Mouse (Mus musculus) testis, adult 2 months (tissue): ENCODE data around the gene Kirrel2. TPM values are rescaled to one million over a fixed set of nuclear protein-coding genes. Genes with fewer than 3 reads are reported as not detected.

Source experiments
- H3K27ac ChIP-seq: fragments of 200-500 bp; 2 replicates; pipeline ENCODE4 v1.5.1; 2012; ENCODE audit warnings: low read depth, low read length; ENCODE audit not compliant: control insufficient read depth, insufficient read depth
- H3K27me3 ChIP-seq: fragments of 200-500 bp; 2 replicates; pipeline ENCODE4 v1.6.1; 2012; ENCODE audit warnings: mild to moderate bottlenecking, low read length, moderate library complexity; ENCODE audit not compliant: control insufficient read depth, insufficient read depth
- H3K36me3 ChIP-seq: fragments of 200-500 bp; 2 replicates; pipeline ENCODE4 v1.6.1; 2012; ENCODE audit warnings: mild to moderate bottlenecking, low read length; ENCODE audit not compliant: control insufficient read depth, insufficient read depth
- H3K4me1 ChIP-seq: fragments of 200-500 bp; 2 replicates; pipeline ENCODE4 v1.6.1; 2012; ENCODE audit warnings: low read length; ENCODE audit not compliant: control insufficient read depth, insufficient read depth
- H3K4me3 ChIP-seq: fragments of 200-500 bp; 2 replicates; pipeline ENCODE4 v1.5.1; 2012; ENCODE audit warnings: low read depth, mild to moderate bottlenecking, low read length, moderate library complexity, mixed read lengths; ENCODE audit not compliant: control insufficient read depth
- CTCF ChIP-seq: fragments of 200-500 bp; IDR thresholded peaks from 2 replicates; pipeline ENCODE4 v1.5.1; 2012; ENCODE audit warnings: low read depth, mild to moderate bottlenecking, inconsistent platforms, low read length, moderate library complexity; ENCODE audit not compliant: control insufficient read depth, insufficient read depth, insufficient replicate concordance
- POLR2A ChIP-seq: fragments of 200-500 bp; IDR thresholded peaks from 2 replicates; pipeline ENCODE4 v1.6.1; 2012; ENCODE audit warnings: low read depth, mild to moderate bottlenecking, inconsistent platforms, low read length, moderate library complexity; ENCODE audit not compliant: control insufficient read depth
- polyA plus RNA-seq: library from polyadenylated mRNA; depleted of rRNA; stranded (reverse); fragments of >200 nt; gene quantifications from 2 replicates; pipeline ENCODE4 v1.2.3, GENCODE M21; 2012

Gene Kirrel2
- polyA plus RNA-seq, 1 experiment = 0.31 TPM

DNA sequence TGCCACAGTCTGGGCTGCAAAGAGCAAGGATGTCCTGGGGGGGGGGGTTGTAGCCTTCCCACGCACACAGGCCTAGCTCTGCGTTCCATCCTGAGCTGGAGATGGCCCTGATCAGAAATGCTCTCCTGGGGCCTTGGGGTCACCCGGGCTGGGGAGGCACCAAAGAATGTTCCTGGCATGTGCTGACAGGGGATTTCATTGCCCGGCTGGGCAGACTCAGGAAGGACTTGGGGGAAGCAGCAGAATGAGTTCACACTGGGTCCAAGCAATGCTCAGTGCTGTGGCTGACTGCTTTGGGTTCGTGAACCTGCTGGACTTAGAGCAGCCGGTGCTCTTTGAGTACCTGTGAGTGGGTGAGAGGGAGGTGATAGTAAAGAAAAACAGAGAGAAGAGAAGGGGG lies 2.0 kb upstream of the Kirrel2 start:
- TF ChIP-seq POLR2A (no peak), CTCF (no peak)
- no peaks in the 10 kb centered on the region for H3K4me1 ChIP-seq
- no peaks in the 10 kb centered on the region for H3K36me3 ChIP-seq
- H3K27me3 ChIP-seq = no peaks in the 10 kb centered on the region
- H3K27ac ChIP-seq = no peak overlapping the region
- no peak overlapping the region for H3K4me3 ChIP-seq

DNA sequence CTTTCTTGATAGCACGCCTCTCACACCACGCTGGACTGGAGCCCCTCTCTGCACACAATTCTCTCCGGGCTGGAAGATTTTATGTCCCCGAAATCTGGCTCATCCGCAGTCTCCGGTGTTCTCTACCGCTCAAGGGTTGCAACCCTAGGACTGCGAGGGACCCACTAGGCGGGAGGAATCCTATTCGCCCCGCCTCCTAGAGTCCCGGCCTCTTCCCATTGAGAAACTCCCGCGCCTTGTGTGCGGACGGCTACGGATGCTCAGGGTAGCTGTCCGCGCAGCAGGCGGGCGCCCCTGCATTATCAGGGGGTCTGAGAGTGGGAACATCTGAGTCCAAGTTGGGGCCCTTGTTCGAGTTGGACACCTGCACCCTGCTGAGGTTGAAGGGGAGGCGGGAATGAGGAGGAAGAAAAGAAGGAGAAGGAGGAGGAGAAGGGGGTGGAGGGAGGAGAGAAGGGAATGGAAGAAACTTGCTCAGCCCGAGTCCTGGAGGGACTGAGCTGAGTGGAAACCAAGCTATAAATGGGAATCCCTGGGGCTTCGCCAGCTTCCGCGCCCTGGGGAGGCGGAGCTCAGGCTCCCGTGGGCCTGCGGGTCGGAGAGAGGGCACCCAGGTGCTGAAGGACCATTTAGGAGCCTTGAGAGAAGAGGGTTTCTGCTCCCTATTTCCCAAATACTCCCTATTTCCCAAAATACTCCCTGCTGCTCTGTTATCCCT lies 420 bp downstream of the Kirrel2 start:
- no peak overlapping the region for H3K4me3 ChIP-seq
- no peaks in the 10 kb centered on the region for H3K27me3 ChIP-seq
- TF ChIP-seq POLR2A (no peak), CTCF (no peak)
- peaks cover 8% of the 10 kb centered on the region for H3K4me1 ChIP-seq
- no peaks in the 10 kb centered on the region for H3K36me3 ChIP-seq
- H3K27ac ChIP-seq = no peak overlapping the region

DNA sequence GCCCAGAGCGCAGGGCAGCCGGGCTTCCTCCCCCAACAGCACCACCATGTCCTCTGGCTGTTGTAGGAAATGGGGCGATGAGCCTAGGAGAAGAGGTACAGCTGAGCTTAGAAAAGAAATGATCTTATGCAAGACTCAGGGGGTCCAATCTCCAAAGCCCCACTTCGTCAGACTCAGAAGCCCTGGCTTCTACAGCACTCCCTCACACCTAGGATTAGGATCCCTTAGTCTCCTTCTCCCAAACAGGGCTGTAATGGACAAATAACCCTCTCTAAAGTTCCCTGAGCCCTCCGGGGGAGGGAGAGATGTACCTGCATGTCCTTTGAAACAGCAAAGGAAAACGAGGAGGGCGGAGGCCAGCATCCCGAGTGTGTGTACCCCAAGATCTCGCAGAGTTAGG lies 1.0 kb downstream of the Kirrel2 start:
- no peak overlapping the region for H3K27ac ChIP-seq
- TF ChIP-seq CTCF = no peak
- TF ChIP-seq POLR2A = no peak
- H3K4me3 ChIP-seq = no peak overlapping the region
- no peaks in the 10 kb centered on the region for H3K36me3 ChIP-seq
- no peaks in the 10 kb centered on the region for H3K27me3 ChIP-seq
- H3K4me1 ChIP-seq = peaks cover 8% of the 10 kb centered on the region

DNA sequence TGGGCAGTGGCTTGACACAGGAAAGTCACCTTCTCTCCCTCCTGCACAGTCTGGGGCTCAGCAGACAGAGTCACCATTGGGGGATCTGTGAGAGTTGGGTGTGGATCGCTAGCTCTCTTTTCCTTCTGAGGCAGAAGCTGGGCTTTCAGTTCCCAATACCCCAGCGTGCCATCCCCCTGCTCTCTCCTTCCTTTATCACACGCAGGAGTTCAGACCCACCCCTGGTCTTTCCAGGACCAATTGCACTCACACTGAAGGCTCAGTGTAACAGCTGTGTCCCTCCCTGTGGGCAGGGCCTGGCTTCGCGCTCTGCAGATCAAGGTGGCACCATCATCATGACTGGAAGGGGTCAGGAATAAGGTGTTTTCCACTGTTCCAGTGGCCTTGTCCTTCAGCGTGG lies 3.2 kb downstream of the Kirrel2 start:
- Histone ChIP-seq H3K36me3 (no peaks in the 10 kb centered on the region), H3K4me1 (peaks cover 8% of the 10 kb centered on the region), H3K27ac (no peak overlapping the region), H3K4me3 (no peak overlapping the region), H3K27me3 (no peaks in the 10 kb centered on the region)
- TF ChIP-seq POLR2A (no peak), CTCF (no peak)

DNA sequence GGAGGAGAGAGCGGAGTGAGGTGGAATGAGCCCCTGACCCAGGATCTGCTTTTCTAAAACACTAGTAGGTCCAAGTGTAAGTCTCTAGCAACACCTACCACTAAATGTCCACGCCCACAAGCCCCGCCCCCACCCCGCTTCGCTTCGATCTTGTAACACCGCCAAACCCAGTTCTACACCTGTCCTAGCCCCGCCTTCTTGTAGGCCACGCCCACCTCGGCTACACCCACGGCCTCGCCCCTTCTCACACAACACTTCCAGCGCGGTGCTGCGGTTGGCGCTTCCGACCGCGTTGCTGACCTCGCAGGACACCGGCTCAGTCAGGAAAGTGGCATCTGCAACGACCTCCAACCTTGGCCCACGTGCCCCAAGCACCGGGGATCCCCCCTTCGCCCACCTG lies 3.7 kb downstream of the Kirrel2 start:
- H3K36me3 ChIP-seq = no peaks in the 10 kb centered on the region
- no peak overlapping the region for H3K4me3 ChIP-seq
- TF ChIP-seq CTCF (no peak), POLR2A (no peak)
- peaks cover 8% of the 10 kb centered on the region for H3K4me1 ChIP-seq
- H3K27ac ChIP-seq = no peak overlapping the region
- no peaks in the 10 kb centered on the region for H3K27me3 ChIP-seq

DNA sequence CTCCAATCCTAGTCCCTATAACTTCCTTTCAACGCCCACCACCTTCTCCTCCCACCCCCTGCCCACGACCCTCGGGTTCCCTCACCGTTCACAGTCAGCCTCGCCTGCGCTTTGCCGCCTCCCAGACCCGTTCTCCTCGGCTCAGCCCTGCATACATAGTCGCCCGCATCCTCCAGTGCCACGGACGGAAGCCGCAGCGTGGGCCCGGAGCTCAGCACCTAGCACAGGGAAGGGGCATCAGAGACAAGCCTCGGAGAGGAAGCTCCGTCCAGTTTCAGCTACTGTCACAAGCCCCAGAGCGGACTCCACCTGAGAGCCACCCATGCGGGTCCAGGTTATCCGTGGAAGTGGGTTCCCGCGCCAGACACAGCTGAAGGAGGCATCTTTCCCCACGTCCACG lies 4.2 kb downstream of the Kirrel2 start:
- H3K27ac ChIP-seq = no peak overlapping the region
- H3K4me3 ChIP-seq = no peak overlapping the region
- H3K27me3 ChIP-seq = no peaks in the 10 kb centered on the region
- peaks cover 8% of the 10 kb centered on the region for H3K4me1 ChIP-seq
- no peaks in the 10 kb centered on the region for H3K36me3 ChIP-seq
- TF ChIP-seq POLR2A (no peak), CTCF (no peak)

DNA sequence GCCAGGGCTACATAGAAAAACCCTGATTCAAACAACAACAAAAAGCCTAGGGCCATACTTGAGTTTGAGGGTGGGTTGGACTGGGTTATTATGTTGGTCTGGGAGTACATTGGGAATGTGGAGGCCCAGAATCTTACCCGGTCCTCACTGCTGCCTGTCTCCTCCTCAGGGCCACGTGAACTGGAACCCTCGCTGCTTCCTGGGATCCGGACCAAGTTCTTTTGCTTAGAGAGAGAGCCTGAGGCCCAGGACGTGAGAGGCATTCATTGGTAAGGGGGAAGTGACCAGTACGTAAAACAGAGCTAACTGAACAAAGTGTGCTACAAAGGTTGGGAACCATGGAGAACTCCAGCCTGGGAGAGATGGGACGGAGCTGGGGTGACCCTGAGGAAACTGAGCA lies 7.2 kb downstream of the Kirrel2 start:
- no peak overlapping the region for H3K27ac ChIP-seq
- H3K4me1 ChIP-seq = peaks cover 14% of the 10 kb centered on the region
- H3K27me3 ChIP-seq = no peaks in the 10 kb centered on the region
- TF ChIP-seq POLR2A (no peak), CTCF (no peak)
- H3K4me3 ChIP-seq = no peak overlapping the region
- no peaks in the 10 kb centered on the region for H3K36me3 ChIP-seq
